9 mouse cellular contexts compared by ENCODE assay signal in genomic region chr7:115624907-115625552, GRCm38 (mm10).
DNase-seq lines count a peak whose midpoint lies in the region; ATAC-seq lines count a peak whose summit lies in the region.
"Had no signal": no experiment of that assay in that cellular context is flagged by ENCODE, and none has a peak within 500 bp of the region (broad histone marks: within the 10 kb centered on the region; RNA-seq: fewer than 3 reads in every experiment).

No protein-coding gene starts in this region.

- no peaks in the 10 kb centered on the region for H3K36me3 ChIP-seq in heart, embryonic 12.5 days
- H3K36me3 ChIP-seq in hindbrain, embryonic 14.5 days (replicated peaks; ENCODE audit: control insufficient read depth, insufficient read depth) = no peaks in the 10 kb centered on the region

- DNase-seq in heart, adult 8-10 months (ENCODE audit: low spot score) = no peak
- DNase-seq in embryo, embryonic 11.5 days (ENCODE audit: low read depth, low spot score) = peak; percentile 50
- DNase-seq in hindbrain, embryonic 14.5 days (ENCODE audit: low spot score) = no peak
- peak; percentile 27 for DNase-seq in neural tube, embryonic 10.5 days (ENCODE audit: extremely low spot score, low spot score)
- no peak for DNase-seq in spleen, adult 12 weeks (ENCODE audit: low spot score)
- no peak for DNase-seq in adrenal gland, postnatal 10 days
- no peak for DNase-seq in thymus, postnatal 10 days (ENCODE audit: low spot score in 2 of 2)

- no peak overlapping the region for H3K4me3 ChIP-seq in heart, embryonic 12.5 days
- H3K4me3 ChIP-seq in hindbrain, embryonic 14.5 days (replicated peaks; ENCODE audit: low read length) = no peak overlapping the region

- WGBS in heart, embryonic 12.5 days = 40% methylated on average over 8 of the region's 8 CpGs
- 14% methylated on average over 8 of the region's 8 CpGs for WGBS in hindbrain, embryonic 14.5 days

- peaks cover 49% of the 10 kb centered on the region for H3K4me1 ChIP-seq in heart, embryonic 12.5 days (replicated peaks)
- peaks cover 13% of the 10 kb centered on the region for H3K4me1 ChIP-seq in hindbrain, embryonic 14.5 days (replicated peaks; ENCODE audit: control insufficient read depth, insufficient read depth, low read length)

- H3K9ac ChIP-seq in heart, embryonic 12.5 days = no peak overlapping the region
- no peak overlapping the region for H3K9ac ChIP-seq in hindbrain, embryonic 14.5 days

- no peak overlapping the region for H3K4me2 ChIP-seq in heart, embryonic 12.5 days
- H3K4me2 ChIP-seq in hindbrain, embryonic 14.5 days (replicated peaks) = peak overlapping the region; percentile 27; the same call in 1 of the 2 replicates

- no peaks in the 10 kb centered on the region for H3K27me3 ChIP-seq in heart, embryonic 12.5 days (replicated peaks)
- H3K27me3 ChIP-seq in hindbrain, embryonic 14.5 days (ENCODE audit: control insufficient read depth, insufficient read depth, low read length) = no peaks in the 10 kb centered on the region
- H3K27me3 ChIP-seq: CH12.LX had no signal

- no peaks in the 10 kb centered on the region for H3K9me3 ChIP-seq in heart, embryonic 12.5 days (replicated peaks)
- H3K9me3 ChIP-seq in hindbrain, embryonic 14.5 days (ENCODE audit: control insufficient read depth, low read length) = no peaks in the 10 kb centered on the region

- peak; percentile 51 for ATAC-seq in heart, embryonic 12.5 days (ENCODE audit: insufficient number of reproducible peaks, low FRiP score)
- no peak for ATAC-seq in hindbrain, embryonic 14.5 days (ENCODE audit: low FRiP score)

- peak overlapping the region; percentile 74 for H3K27ac ChIP-seq in heart, embryonic 12.5 days (ENCODE audit: poor library complexity, severe bottlenecking)
- H3K27ac ChIP-seq in hindbrain, embryonic 14.5 days = peak overlapping the region; percentile 38; the same call in 1 of the 2 replicates

Comparison
In these comparisons a context has a peak if more than half of its experiments do, and no peak if none do; other contexts are left out.
1. DNase-seq: peak in embryo, embryonic 11.5 days (single experiment) and neural tube, embryonic 10.5 days (single experiment); none in heart, adult 8-10 months (single experiment), hindbrain, embryonic 14.5 days (single experiment), spleen, adult 12 weeks (single experiment), adrenal gland, postnatal 10 days (single experiment) and thymus, postnatal 10 days (0 of 2).